Mouse (Mus musculus) embryonic fibroblast, embryonic 13.5 days (primary cell): Measurements from ENCODE around the gene Chl1. TPM values are rescaled to one million over a fixed set of nuclear protein-coding genes. Genes with fewer than 3 reads are reported as not detected.

Source experiments
- H3K27ac ChIP-seq: 2 replicates; pipeline ENCODE4 v1.5.1; 2012; ENCODE audit warnings: low read length, control low read depth, inconsistent platforms; ENCODE audit not compliant: insufficient read depth
- H3K4me1 ChIP-seq: 2 replicates; pipeline ENCODE4 v1.6.1; 2011; ENCODE audit warnings: low read length; ENCODE audit not compliant: control insufficient read depth, insufficient read depth
- H3K4me3 ChIP-seq: 2 replicates; pipeline ENCODE4 v1.5.1; 2011; ENCODE audit warnings: mild to moderate bottlenecking, control low read depth, low read length; ENCODE audit not compliant: insufficient read depth
- CTCF ChIP-seq: IDR thresholded peaks from 2 replicates; pipeline ENCODE4 v1.5.1; 2011; ENCODE audit warnings: mild to moderate bottlenecking, control low read depth, low read length, moderate library complexity, borderline replicate concordance; ENCODE audit not compliant: insufficient read depth
- POLR2A ChIP-seq: IDR thresholded peaks from 2 replicates; pipeline ENCODE4 v1.6.1; 2011; ENCODE audit warnings: low read depth, mild to moderate bottlenecking, control low read depth, low read length, moderate library complexity
- polyA plus RNA-seq: library from polyadenylated mRNA; stranded (reverse); fragments of >200 nt; gene quantifications from 2 replicates; pipeline ENCODE4 v1.2.4, GENCODE M21; 2011; ENCODE audit warnings: low read depth; ENCODE audit not compliant: missing spikeins, insufficient read length

Gene Chl1
- polyA plus RNA-seq, 1 experiment, result 5.7 TPM

- Histone ChIP-seq H3K4me3 (no peak overlapping the region), H3K27ac (no peak overlapping the region), H3K4me1 (no peaks in the 10 kb centered on the region)
- TF ChIP-seq POLR2A (no peak), CTCF (no peak)
Observed at GRCm38 (mm10) chr6:103584224-103584623, 73.8 kb downstream of the Chl1 start.

- H3K27ac ChIP-seq, result no peak overlapping the region
- H3K4me1 ChIP-seq, result no peaks in the 10 kb centered on the region
- TF ChIP-seq CTCF, result no peak
- H3K4me3 ChIP-seq, result no peak overlapping the region
Observed at GRCm38 (mm10) chr6:103585667-103586066, 75.3 kb downstream of the Chl1 start.

GRCm38 (mm10) chr6:103586081-103586480 is 75.7 kb downstream of the Chl1 start:
- no peak overlapping the region for H3K4me3 ChIP-seq
- H3K27ac ChIP-seq, result no peak overlapping the region
- TF ChIP-seq CTCF (no peak), POLR2A (no peak)
- no peaks in the 10 kb centered on the region for H3K4me1 ChIP-seq

GRCm38 (mm10) chr6:103602070-103602469 is 91.7 kb downstream of the Chl1 start:
- H3K4me3 ChIP-seq, result no peak overlapping the region
- no peak for TF ChIP-seq POLR2A
- no peak for TF ChIP-seq CTCF
- no peaks in the 10 kb centered on the region for H3K4me1 ChIP-seq

GRCm38 (mm10) chr6:103610656-103611055 is 100.3 kb downstream of the Chl1 start:
- Histone ChIP-seq H3K27ac (no peak overlapping the region), H3K4me3 (no peak overlapping the region), H3K4me1 (no peaks in the 10 kb centered on the region)
- TF ChIP-seq CTCF (no peak), POLR2A (no peak)

More at GRCm38 (mm10) chr6:103602070-103602469, 91.7 kb downstream of the Chl1 start:
- H3K27ac ChIP-seq, result no peak overlapping the region; the same call in 1 of the 2 replicates

GRCm38 (mm10) chr6:103612626-103613025 is 102.2 kb downstream of the Chl1 start:
- H3K4me3 ChIP-seq, result no peak overlapping the region
- H3K27ac ChIP-seq, result no peak overlapping the region
- no peak for TF ChIP-seq CTCF
- no peak for TF ChIP-seq POLR2A
- H3K4me1 ChIP-seq, result no peaks in the 10 kb centered on the region

GRCm38 (mm10) chr6:103613714-103614113 is 103.3 kb downstream of the Chl1 start:
- Histone ChIP-seq H3K27ac (no peak overlapping the region), H3K4me1 (no peaks in the 10 kb centered on the region)
- no peak for TF ChIP-seq POLR2A
- TF ChIP-seq CTCF, result no peak

GRCm38 (mm10) chr6:103615924-103616602 is 105.7 kb downstream of the Chl1 start:
- Histone ChIP-seq H3K4me3 (no peak overlapping the region), H3K4me1 (no peaks in the 10 kb centered on the region), H3K27ac (no peak overlapping the region)
- TF ChIP-seq CTCF (no peak), POLR2A (no peak)

More at GRCm38 (mm10) chr6:103613714-103614113, 103.3 kb downstream of the Chl1 start:
- H3K4me3 ChIP-seq, result no peak overlapping the region

- no peak overlapping the region for H3K27ac ChIP-seq
- no peaks in the 10 kb centered on the region for H3K4me1 ChIP-seq
- no peak overlapping the region for H3K4me3 ChIP-seq
- no peak for TF ChIP-seq CTCF
- TF ChIP-seq POLR2A, result no peak
Observed at GRCm38 (mm10) chr6:103620880-103621279, 110.5 kb downstream of the Chl1 start.

- H3K4me1 ChIP-seq, result no peaks in the 10 kb centered on the region
- no peak overlapping the region for H3K4me3 ChIP-seq
- no peak overlapping the region for H3K27ac ChIP-seq
- TF ChIP-seq CTCF, result no peak
Observed at GRCm38 (mm10) chr6:103622117-103622713, 111.8 kb downstream of the Chl1 start.

- no peak overlapping the region for H3K27ac ChIP-seq
- no peaks in the 10 kb centered on the region for H3K4me1 ChIP-seq
- no peak overlapping the region for H3K4me3 ChIP-seq
- TF ChIP-seq POLR2A (no peak), CTCF (no peak)
Observed at GRCm38 (mm10) chr6:103632856-103633255, 122.5 kb downstream of the Chl1 start.
